Mouse (Mus musculus): ENCODE measurements around the gene Ggct.

DNA sequence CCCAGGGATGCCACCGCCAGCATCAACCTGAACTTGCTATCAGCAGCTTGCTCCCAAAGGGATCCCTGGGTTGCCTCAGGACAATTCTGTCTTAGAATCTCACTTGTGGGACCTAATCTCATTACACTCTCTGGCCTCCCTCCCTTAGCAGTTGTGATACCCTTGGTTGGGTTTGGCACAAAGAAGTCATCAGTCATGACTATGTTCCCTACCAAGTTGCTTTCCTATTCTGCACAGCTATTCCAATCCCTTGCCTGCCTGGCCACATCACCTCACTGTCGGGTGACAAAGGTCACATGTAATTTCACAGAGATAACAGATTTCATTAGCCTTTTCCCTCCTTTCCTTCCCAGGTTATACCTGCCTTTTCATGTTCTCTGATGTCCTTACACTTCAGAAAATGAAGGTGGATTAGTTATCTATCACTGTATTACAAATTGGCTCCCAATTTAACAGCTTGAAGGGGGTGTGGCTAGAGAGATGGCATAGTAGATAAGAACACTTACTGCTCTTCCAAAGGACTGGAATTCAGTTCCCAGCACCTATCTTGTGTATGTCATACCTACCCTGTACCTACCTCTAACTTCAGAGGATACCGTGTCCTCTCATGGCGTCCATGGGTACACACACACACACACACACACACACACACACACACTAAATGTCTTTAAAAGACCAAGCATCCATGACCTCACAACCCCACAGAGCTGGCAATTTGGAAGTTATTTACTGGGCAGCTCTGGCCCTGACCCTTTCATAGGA lies 17.8 kb upstream of the Ggct start:
- TF ChIP-seq MYOG (IDR thresholded peaks at IDR 0.05; ENCODE audit: control insufficient read depth in 1 of 3, insufficient read depth in 1 of 3, insufficient read length in 2 of 3, low read depth in 2 of 3): no peak
- TF ChIP-seq E2F4 (IDR thresholded peaks at IDR 0.05; ENCODE audit: insufficient read depth): no peak
- no peak for TF ChIP-seq POLR2A (IDR thresholded peaks at IDR 0.05; ENCODE audit: insufficient read length, low read depth)
- no peak for TF ChIP-seq POLR2AphosphoS2 (IDR thresholded peaks at IDR 0.05; ENCODE audit: insufficient read length, low read depth)
- no peak for TF ChIP-seq SRF (IDR thresholded peaks at IDR 0.05; ENCODE audit: control insufficient read depth, insufficient read length, low read depth)

Measured in myocyte (in vitro differentiated cells).